Mouse (Mus musculus) limb, embryonic 11.5 days (tissue): Measurements from ENCODE around the gene Tns1. TPM values are rescaled to one million over a fixed set of nuclear protein-coding genes. Genes with fewer than 3 reads are reported as not detected.

Source experiments
- ATAC-seq: fragments of 200-750 bp; cut with Nextera tagmentation; 2 replicates; pipeline ENCODE4 v1.8.0; 2017; ENCODE audit warnings: low read depth; ENCODE audit not compliant: insufficient number of reproducible peaks, low FRiP score, low TSS enrichment
- DNase-seq: peaks from one replicate; pipeline ENCODE4 v3.0.0-alpha.2; 2015; ENCODE audit warnings: low spot score
- H3K27ac ChIP-seq: fragments of 300-500 bp; sonication (generic); replicated peaks from 2 replicates; pipeline ENCODE4 v1.5.1; 2014; ENCODE audit warnings: low read depth, mild to moderate bottlenecking, low read length
- H3K27me3 ChIP-seq: fragments of 300-500 bp; sonication (generic); 2 replicates; pipeline ENCODE4 v1.6.1; 2014; ENCODE audit warnings: mild to moderate bottlenecking, low read length, mixed read lengths; ENCODE audit not compliant: control insufficient read depth, insufficient read depth
- H3K36me3 ChIP-seq: fragments of 300-500 bp; sonication (generic); 2 replicates; pipeline ENCODE4 v1.6.1; 2014; ENCODE audit warnings: mild to moderate bottlenecking, low read length, moderate library complexity, mixed read lengths; ENCODE audit not compliant: control insufficient read depth, insufficient read depth
- H3K4me1 ChIP-seq: fragments of 300-500 bp; sonication (generic); 2 replicates; pipeline ENCODE4 v1.6.1; 2014; ENCODE audit warnings: low read length, mixed read lengths; ENCODE audit not compliant: control insufficient read depth, insufficient read depth
- H3K4me2 ChIP-seq: fragments of 300-500 bp; sonication (generic); 2 replicates; pipeline ENCODE4 v1.6.1; 2014; ENCODE audit warnings: low read depth, mild to moderate bottlenecking, moderate library complexity; ENCODE audit not compliant: severe bottlenecking
- H3K4me3 ChIP-seq: fragments of 300-500 bp; sonication (generic); 2 replicates; pipeline ENCODE4 v1.5.1; 2014; ENCODE audit warnings: low read depth, low read length
- H3K9ac ChIP-seq: fragments of 300-500 bp; sonication (generic); 2 replicates; pipeline ENCODE4 v1.6.1; 2014; ENCODE audit warnings: mild to moderate bottlenecking, low read length
- H3K9me3 ChIP-seq: fragments of 300-500 bp; sonication (generic); 2 replicates; pipeline ENCODE4 v1.6.1; 2016; ENCODE audit warnings: low read length; ENCODE audit not compliant: control insufficient read depth
- WGBS: fragments of 180-500 bp; shearing (Covaris S2); extraction: QIAGEN DNeasy Blood & Tissue Kit; methylation state at CpG from one replicate; pipeline ENCODE4 v1.1.7; 2014; 5-methylcytosine and 5-hydroxymethylcytosine counted together
- polyA plus RNA-seq: library from polyadenylated mRNA; unstranded; fragments of >200 nt; fragmentation: Nextera tagmentation; extraction: Ambion mirVana; gene quantifications from 2 replicates; pipeline ENCODE4 v1.2.1, GENCODE M21; 2014

Tns1 gene
- polyA plus RNA-seq, 1 experiment from 2014 or later: 36.9 TPM

DNA sequence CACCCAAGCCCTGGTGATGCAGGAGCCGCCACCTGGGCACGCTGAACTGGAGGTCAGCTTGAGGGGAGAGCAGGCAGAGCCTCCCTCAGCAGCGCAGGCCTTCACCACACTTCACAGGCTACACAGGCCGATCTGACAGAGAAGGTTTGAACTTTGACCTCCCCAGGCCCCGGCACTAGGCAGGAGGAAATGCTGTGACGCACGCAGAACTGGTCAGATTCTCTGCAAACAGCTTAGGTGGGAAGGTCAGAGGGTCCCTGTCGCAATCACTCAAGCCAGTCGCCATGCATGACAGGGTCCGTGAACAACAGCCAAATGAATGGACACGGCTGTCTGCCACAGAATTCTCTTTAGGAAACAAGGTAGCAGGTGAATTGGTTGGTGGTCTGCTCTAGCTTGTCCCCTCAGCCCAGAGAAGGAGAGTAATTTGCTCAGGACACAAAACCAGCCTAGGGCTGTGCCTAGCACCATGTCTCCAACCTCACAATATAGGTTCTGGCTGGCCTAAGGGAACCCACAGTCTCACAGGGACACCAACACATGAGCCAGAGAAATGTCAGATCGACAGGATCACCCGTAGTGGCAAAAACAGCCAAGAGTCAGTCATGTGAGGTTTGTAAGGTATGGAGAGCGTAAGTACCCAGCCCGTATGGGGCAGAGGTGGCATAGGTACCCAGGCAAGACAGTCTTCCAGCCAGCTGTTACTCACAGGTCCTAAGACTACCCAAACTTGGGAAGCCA is 194.9 kb downstream of the Tns1 start:
- Histone ChIP-seq H3K4me2 (no peak overlapping the region), H3K27ac (no peak overlapping the region), H3K9ac (no peak overlapping the region), H3K36me3 (peaks cover 4% of the 10 kb centered on the region), H3K9me3 (no peaks in the 10 kb centered on the region), H3K4me3 (no peak overlapping the region), H3K4me1 (no peaks in the 10 kb centered on the region), H3K27me3 (no peaks in the 10 kb centered on the region)
- WGBS: 52% methylated on average over 15 of the region's 15 CpGs
- ATAC-seq: no peak
- no peak for DNase-seq

DNA sequence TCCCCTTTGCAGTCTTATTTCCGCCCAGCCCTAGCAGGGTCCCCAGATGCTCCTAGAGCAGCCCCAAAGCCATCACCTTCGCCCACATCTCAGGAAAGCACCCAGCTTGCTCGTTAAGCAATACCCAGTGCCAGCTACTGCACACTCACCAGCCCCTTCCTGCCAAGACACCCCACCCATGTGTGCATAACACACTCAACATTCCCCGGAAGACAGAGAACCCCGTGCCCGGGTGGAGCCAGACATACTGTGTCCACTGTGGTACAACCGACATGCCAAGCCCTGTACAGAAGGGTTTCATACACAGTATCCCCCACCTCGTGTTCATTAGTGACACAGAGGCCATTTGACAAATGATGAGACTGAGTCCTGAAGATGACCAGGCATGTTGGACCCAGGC is 195.9 kb downstream of the Tns1 start:
- DNase-seq (no peak), ATAC-seq (no peak)
- H3K36me3 ChIP-seq: peaks cover 4% of the 10 kb centered on the region
- no peak overlapping the region for H3K4me3 ChIP-seq
- no peak overlapping the region for H3K27ac ChIP-seq
- H3K9me3 ChIP-seq: no peaks in the 10 kb centered on the region
- WGBS: 88% methylated on average over 8 of the region's 8 CpGs
- no peaks in the 10 kb centered on the region for H3K4me1 ChIP-seq
- no peak overlapping the region for H3K9ac ChIP-seq
- H3K4me2 ChIP-seq: no peak overlapping the region
- H3K27me3 ChIP-seq: no peaks in the 10 kb centered on the region

DNA sequence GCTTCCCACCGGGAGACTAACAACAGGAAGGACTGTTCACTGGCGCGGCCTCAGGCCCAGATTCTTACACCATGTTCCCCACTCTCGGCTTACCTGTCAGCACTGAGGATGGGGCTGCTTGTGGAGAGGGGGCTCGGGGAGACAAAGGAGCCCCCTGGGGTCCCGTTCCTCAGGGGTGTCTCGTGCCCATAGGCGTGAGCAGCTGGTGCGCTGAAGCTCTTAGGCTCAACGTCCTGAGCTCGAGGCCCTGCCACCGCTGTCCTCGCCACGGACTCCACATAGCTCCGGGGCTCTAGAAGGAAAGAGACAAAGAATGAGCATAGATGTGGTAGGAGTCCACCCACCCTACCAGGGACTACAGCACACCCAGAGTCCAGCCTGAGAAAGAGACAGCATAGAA is 196.4 kb downstream of the Tns1 start:
- no peak for DNase-seq
- Histone ChIP-seq H3K27ac (no peak overlapping the region), H3K27me3 (no peaks in the 10 kb centered on the region), H3K9me3 (no peaks in the 10 kb centered on the region), H3K4me3 (no peak overlapping the region), H3K9ac (no peak overlapping the region), H3K4me1 (no peaks in the 10 kb centered on the region), H3K4me2 (no peak overlapping the region), H3K36me3 (peaks cover 6% of the 10 kb centered on the region)
- 80% methylated on average over 15 of the region's 15 CpGs for WGBS
- ATAC-seq: no peak

DNA sequence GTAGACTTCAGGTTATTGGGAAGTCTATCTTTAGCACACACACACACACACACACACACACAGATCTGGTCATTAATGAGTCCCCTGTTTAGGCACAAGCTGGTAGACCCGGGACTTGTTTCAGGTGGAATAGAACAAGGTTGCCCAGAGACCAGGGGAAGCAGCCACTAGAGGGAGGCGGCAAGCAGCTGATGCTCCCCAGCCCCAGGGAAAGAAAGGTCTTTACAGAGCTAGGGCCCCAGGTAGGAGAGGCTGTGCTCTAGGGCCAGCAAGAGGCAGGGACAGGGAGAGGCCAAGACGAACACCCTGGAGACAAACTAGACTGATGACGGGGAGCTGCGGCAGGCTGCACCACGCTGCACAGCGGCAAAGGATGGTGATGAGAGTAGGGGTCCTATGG is 198.0 kb downstream of the Tns1 start:
- WGBS: 60% methylated on average over 7 of the region's 7 CpGs
- ATAC-seq (no peak), DNase-seq (no peak)
- Histone ChIP-seq H3K4me3 (no peak overlapping the region), H3K9ac (no peak overlapping the region), H3K4me1 (no peaks in the 10 kb centered on the region), H3K4me2 (no peak overlapping the region), H3K9me3 (no peaks in the 10 kb centered on the region), H3K27me3 (no peaks in the 10 kb centered on the region), H3K36me3 (peaks cover 10% of the 10 kb centered on the region; the same call in 1 of the 2 replicates), H3K27ac (no peak overlapping the region)

DNA sequence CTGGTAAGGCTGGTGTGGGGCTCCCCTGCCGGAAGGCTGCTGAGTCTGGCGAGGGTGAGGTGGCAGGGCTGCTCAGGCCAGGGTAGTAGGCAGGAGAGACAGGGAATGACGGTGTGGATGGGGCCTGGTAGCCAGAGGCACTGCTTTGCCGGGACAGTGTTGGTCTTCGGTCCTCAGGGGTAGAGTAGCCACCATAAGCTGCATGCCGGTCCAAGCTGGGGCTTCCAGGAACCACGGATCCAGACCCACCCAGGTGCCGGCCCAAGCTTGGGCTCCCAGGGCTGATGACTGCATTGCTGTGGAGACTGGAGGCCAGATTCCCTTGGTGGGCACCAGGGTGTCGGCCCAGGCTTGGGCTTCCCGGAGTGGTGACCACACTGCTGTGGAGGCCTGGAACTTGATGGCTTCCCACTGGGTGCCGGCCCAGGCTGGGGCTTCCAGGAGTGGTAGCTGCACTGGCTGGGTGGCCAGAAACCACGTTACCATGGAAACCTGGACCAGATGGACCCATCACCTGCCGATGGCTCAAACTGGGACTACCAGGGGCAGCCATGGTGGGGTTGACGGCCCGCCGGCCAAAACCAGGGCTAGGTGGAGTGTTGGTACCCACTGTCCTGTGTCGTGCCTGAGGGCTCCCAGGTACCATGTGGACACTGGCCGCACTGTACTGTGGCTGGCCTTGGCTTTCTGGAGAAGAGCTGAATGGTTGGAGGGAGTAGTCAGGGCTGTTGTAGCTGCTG is 199.2 kb downstream of the Tns1 start:
- 94% methylated on average over 18 of the region's 18 CpGs for WGBS
- H3K36me3 ChIP-seq: peaks cover 12% of the 10 kb centered on the region
- ATAC-seq: no peak
- H3K4me2 ChIP-seq: no peak overlapping the region
- no peak overlapping the region for H3K4me3 ChIP-seq
- no peak for DNase-seq
- H3K27me3 ChIP-seq: no peaks in the 10 kb centered on the region
- H3K9me3 ChIP-seq: no peaks in the 10 kb centered on the region
- no peaks in the 10 kb centered on the region for H3K4me1 ChIP-seq
- no peak overlapping the region for H3K9ac ChIP-seq
- H3K27ac ChIP-seq: no peak overlapping the region

DNA sequence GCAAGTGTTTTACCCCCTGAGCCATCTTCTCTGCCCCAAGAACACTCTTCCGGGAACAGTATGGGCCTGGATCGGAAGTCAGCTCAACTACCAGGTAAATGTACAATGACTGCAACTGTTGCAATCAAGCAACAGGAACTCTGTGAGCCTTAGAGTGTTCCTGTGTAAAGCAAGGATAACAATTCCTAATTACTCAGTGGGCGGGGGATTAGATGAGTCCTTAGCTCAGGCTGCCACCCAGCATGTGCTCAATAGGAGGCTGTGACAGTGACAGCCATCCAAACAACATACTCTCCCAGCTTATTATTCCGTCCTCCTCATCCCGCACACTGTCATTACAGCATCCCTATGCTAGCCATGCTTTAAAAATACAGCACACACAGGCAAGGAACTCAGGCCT is 200.0 kb downstream of the Tns1 start:
- H3K4me2 ChIP-seq: no peak overlapping the region
- DNase-seq (no peak), ATAC-seq (no peak)
- H3K4me3 ChIP-seq: no peak overlapping the region
- no peak overlapping the region for H3K9ac ChIP-seq
- H3K4me1 ChIP-seq: no peaks in the 10 kb centered on the region
- H3K36me3 ChIP-seq: peaks cover 12% of the 10 kb centered on the region
- WGBS: 90% methylated on average over 5 of the region's 5 CpGs
- H3K9me3 ChIP-seq: no peaks in the 10 kb centered on the region
- no peak overlapping the region for H3K27ac ChIP-seq
- no peaks in the 10 kb centered on the region for H3K27me3 ChIP-seq

DNA sequence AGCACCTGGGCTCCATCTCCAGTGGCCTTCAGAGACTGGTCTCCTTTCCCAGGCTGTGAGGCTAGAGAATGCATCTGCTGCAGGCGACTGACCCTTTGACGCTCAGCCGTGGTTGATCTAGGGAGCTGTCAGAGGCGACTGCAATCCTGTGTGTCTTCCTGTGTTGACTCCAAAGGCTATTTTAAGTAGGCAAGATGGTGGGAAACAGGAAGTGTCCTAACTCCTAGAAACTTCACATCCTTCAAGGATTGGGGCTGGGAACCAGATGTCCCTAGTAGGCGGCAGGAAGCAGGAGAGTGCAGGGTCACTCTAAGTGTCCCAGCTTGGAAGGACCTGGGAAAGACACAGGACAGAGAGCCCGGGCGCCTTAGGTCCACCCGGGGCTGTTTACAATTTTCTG is 201.1 kb downstream of the Tns1 start:
- Histone ChIP-seq H3K36me3 (peaks cover 12% of the 10 kb centered on the region), H3K4me2 (no peak overlapping the region), H3K4me1 (no peaks in the 10 kb centered on the region), H3K9ac (no peak overlapping the region), H3K9me3 (no peaks in the 10 kb centered on the region), H3K27ac (no peak overlapping the region), H3K4me3 (no peak overlapping the region), H3K27me3 (no peaks in the 10 kb centered on the region)
- DNase-seq (no peak), ATAC-seq (no peak)
- WGBS: 64% methylated on average over 8 of the region's 8 CpGs

DNA sequence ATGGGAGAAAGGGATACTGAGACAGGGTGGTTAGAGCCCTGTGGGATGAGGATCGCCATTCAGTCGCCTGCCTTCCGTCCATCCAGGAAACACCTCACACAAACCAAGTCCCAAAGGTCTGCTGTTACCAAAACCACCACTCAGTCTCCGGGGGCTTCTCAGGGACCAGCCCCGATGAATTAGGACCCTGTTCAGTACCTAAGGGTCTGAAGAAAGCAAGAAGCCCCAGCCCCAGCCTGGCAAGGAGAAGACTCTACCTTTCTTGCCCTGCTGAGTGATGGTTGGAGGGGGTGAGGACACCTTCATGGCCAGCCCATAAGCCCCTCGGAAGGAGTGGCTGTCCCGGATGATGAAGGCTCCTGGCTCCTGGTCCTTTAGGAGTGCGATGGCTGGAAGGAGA is 203.5 kb downstream of the Tns1 start:
- no peaks in the 10 kb centered on the region for H3K4me1 ChIP-seq
- no peak overlapping the region for H3K27ac ChIP-seq
- no peaks in the 10 kb centered on the region for H3K27me3 ChIP-seq
- no peaks in the 10 kb centered on the region for H3K9me3 ChIP-seq
- no peak for DNase-seq
- no peak for ATAC-seq
- H3K4me2 ChIP-seq: no peak overlapping the region
- WGBS: 91% methylated on average over 8 of the region's 8 CpGs
- H3K9ac ChIP-seq: no peak overlapping the region
- H3K36me3 ChIP-seq: peaks cover 8% of the 10 kb centered on the region
- no peak overlapping the region for H3K4me3 ChIP-seq
